Mouse (Mus musculus) limb, embryonic 13.5 days (tissue): ENCODE results near the gene Mapkap1. TPM values are rescaled to one million over a fixed set of nuclear protein-coding genes. Genes with fewer than 3 reads are reported as not detected.

ENCODE experiments used
- ATAC-seq: fragments of 200-750 bp; cut with Nextera tagmentation; 2 replicates; pipeline ENCODE4 v1.8.0; 2017; ENCODE audit warnings: low read depth, moderate number of reproducible peaks, moderate TSS enrichment; ENCODE audit not compliant: low FRiP score
- H3K27ac ChIP-seq: fragments of 300-500 bp; sonication (generic); 2 replicates; pipeline ENCODE4 v1.5.1; 2015; ENCODE audit warnings: inconsistent platforms, mild to moderate bottlenecking, moderate library complexity
- H3K27me3 ChIP-seq: fragments of 300-500 bp; sonication (generic); 2 replicates; pipeline ENCODE4 v1.6.1; 2015; ENCODE audit warnings: mild to moderate bottlenecking, inconsistent platforms
- H3K36me3 ChIP-seq: fragments of 300-500 bp; sonication (generic); 2 replicates; pipeline ENCODE4 v1.6.1; 2015; ENCODE audit warnings: inconsistent platforms, mild to moderate bottlenecking, moderate library complexity
- H3K4me1 ChIP-seq: fragments of 300-500 bp; sonication (generic); 2 replicates; pipeline ENCODE4 v1.6.1; 2015; ENCODE audit warnings: inconsistent platforms
- H3K4me2 ChIP-seq: fragments of 300-500 bp; sonication (generic); replicated peaks from 2 replicates; pipeline ENCODE4 v1.6.1; 2015; ENCODE audit warnings: inconsistent platforms, mild to moderate bottlenecking, moderate library complexity
- H3K4me3 ChIP-seq: fragments of 300-500 bp; sonication (generic); 2 replicates; pipeline ENCODE4 v1.5.1; 2015; ENCODE audit warnings: moderate library complexity, mild to moderate bottlenecking, inconsistent platforms
- H3K9ac ChIP-seq: fragments of 300-500 bp; sonication (generic); 2 replicates; pipeline ENCODE4 v1.6.1; 2015; ENCODE audit warnings: mild to moderate bottlenecking, inconsistent platforms
- H3K9me3 ChIP-seq: fragments of 300-500 bp; sonication (generic); 2 replicates; pipeline ENCODE4 v1.6.1; 2016; ENCODE audit warnings: inconsistent platforms
- WGBS: fragments of 180-500 bp; shearing (Covaris S2); methylation state at CpG from one replicate; pipeline ENCODE4 v1.1.7; 2015; 5-methylcytosine and 5-hydroxymethylcytosine counted together
- polyA plus RNA-seq: library from polyadenylated mRNA; unstranded; fragments of >200 nt; fragmentation: Nextera tagmentation; extraction: Ambion mirVana; gene quantifications from 2 replicates; pipeline ENCODE4 v1.2.1, GENCODE M21; 2015

Gene Mapkap1
- polyA plus RNA-seq, 1 experiment from 2014 or later, result 110 TPM

DNA sequence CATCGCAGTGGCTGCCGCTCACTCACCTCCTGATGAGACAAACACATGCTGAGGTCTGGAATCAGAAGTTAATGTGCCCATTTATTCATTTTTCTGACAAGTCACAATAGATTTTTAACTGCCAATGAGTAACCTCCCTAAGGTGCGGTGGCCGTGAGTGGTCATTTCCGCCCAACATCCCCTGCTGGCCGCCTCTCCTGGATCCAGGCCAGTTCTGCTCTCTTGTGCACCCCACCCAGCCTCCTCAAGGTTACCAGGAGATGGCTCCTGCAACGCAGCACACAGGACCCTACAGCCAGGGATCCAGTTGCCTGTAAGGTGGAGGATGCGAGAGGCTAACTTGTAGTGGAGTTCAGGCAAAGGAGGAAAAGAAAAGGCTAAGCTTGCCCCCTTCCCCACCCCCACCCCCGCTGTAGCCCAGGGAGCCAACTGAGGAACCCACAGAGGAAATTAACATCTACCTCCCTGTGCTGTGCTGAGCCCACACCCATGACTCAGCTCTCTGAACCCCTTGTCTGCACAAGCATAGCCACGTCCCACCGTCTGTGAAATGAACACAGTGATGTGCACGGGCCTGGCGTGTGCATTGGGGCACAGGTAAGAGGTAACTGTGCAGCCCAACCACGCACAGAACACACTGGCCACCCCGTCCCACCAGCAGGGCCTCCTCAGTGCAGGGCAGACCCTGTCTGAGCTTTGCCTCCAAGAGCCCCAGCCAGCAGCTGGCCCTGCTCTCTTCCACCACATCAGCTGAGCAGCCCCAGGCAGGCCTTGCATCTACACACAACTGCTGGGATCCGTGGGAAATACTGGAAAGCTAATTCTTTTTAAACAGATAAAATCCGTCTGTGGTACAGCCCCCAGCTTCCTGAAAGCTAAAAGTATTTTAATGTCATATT, 221.0 kb downstream of the Mapkap1 start:
- 58% methylated on average over 17 of the region's 17 CpGs for WGBS
- H3K4me2 ChIP-seq, result no peak overlapping the region
- no peaks in the 10 kb centered on the region for H3K27me3 ChIP-seq
- peaks cover 34% of the 10 kb centered on the region for H3K4me1 ChIP-seq
- no peak overlapping the region for H3K4me3 ChIP-seq
- H3K27ac ChIP-seq, result peak overlapping the region; percentile 55; the same call in 1 of the 2 replicates
- H3K9ac ChIP-seq, result no peak overlapping the region
- peak; percentile 46; the same call in 1 of the 2 replicates for ATAC-seq
- H3K36me3 ChIP-seq, result peaks cover 31% of the 10 kb centered on the region
- H3K9me3 ChIP-seq, result no peaks in the 10 kb centered on the region

DNA sequence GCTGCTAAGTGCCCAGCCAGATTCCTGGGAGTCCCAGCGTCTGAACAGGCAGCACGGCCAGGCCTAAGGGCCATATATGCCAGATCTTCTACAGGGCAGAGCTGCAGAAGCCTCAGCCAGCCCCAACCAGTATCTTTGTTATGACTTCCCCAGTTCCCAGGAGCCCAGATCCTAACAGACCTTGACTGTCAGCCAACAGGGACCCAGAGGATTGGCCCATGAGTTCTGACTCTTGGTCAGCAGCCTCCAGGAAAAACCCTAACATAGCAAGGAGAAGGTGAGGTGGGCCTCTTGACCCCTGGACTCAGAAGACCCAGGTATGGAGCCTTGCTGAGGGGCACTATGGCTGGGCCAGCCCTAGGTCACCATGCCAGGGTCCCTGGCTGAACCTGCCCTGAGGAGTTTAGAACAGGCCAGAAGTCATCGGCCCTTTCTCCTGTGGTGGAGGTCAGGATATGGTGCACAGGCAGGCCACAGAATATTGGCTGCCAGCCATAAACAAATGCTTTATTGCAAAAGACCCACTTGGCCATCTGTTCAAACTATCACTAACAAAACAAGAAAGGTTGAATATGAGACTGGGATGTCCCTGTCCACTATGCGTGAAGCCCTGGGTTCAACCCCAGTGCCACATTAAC, 222.5 kb downstream of the Mapkap1 start:
- Histone ChIP-seq H3K9ac (no peak overlapping the region), H3K36me3 (peaks cover 19% of the 10 kb centered on the region), H3K9me3 (no peaks in the 10 kb centered on the region), H3K27ac (no peak overlapping the region), H3K4me1 (peaks cover 33% of the 10 kb centered on the region), H3K4me3 (no peak overlapping the region), H3K27me3 (no peaks in the 10 kb centered on the region), H3K4me2 (no peak overlapping the region)
- ATAC-seq, result peak; percentile 21; the same call in 1 of the 2 replicates
- 58% methylated on average over 4 of the region's 4 CpGs for WGBS

DNA sequence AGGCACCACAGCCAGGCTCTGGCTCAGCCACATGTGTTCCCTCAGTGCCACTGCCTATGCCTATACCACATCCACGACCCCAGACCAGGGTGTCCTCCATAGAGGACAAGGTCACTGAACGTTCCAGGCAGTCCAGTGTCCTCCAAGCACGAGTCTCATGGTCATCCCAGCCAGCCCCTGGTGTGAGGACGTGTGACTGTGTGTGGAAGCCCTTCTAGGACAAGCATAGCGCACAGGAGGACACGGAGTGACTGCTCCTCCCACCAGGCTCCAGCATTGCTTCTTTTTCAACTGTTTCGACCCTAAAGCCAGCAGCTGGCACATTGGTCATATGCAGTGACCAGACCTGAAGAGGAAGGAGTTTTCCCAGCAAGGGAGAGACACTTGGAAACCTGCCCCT, 223.2 kb downstream of the Mapkap1 start:
- Histone ChIP-seq H3K9me3 (no peaks in the 10 kb centered on the region), H3K27ac (no peak overlapping the region), H3K36me3 (peaks cover 13% of the 10 kb centered on the region), H3K4me1 (peaks cover 33% of the 10 kb centered on the region), H3K9ac (no peak overlapping the region), H3K4me3 (no peak overlapping the region), H3K27me3 (0 out of 2 replicates have a peak, but pooled peaks cover 2% of the 10 kb centered on the region), H3K4me2 (no peak overlapping the region)
- ATAC-seq, result no peak
- 89% methylated on average over 7 of the region's 7 CpGs for WGBS

DNA sequence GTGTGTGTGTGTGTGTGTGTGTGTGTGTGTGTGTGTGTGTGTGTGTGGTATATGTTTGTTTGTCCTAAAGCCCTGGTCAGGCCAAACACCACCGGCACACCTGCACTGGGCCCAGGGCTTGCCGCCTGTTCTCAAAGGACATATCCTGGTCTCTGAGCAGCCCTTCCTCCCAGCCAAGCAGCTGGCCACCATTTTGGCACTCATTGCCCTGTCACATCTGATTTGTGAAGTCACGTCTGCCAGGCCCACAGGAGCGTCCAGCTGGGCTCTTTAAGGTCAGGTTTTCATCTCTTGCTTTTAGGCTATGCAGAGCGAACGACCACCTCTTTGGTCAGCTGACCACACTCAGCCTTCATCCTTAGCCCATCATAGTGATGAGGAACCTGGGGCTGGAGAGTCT, 223.9 kb downstream of the Mapkap1 start:
- H3K4me3 ChIP-seq, result no peak overlapping the region
- 82% methylated on average over 6 of the region's 6 CpGs for WGBS
- H3K4me2 ChIP-seq, result no peak overlapping the region
- H3K9me3 ChIP-seq, result no peaks in the 10 kb centered on the region
- H3K27ac ChIP-seq, result no peak overlapping the region
- H3K27me3 ChIP-seq, result 0 out of 2 replicates have a peak, but pooled peaks cover 2% of the 10 kb centered on the region
- peaks cover 33% of the 10 kb centered on the region for H3K4me1 ChIP-seq
- no peak overlapping the region for H3K9ac ChIP-seq
- no peak for ATAC-seq
- H3K36me3 ChIP-seq, result peaks cover 6% of the 10 kb centered on the region

DNA sequence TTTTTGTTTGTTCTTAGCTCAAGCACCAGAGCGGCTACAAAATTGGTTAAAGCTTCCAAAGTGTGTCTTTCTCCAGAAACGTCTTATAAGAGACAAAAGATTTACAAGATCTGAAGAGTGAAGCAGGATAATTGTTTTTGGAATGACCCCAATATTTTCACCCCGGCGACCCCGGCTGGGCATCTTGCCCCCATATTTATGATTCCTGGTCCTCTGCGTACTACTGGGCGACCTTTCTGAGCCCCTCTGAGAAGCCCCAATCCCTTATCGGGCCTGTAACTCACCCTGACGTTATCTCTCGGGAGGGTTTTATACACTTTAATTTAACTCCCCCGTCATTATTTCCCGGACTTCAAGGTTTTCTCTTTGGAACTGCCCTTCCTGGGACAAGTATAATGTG, 225.5 kb downstream of the Mapkap1 start:
- Histone ChIP-seq H3K4me2 (no peak overlapping the region), H3K4me1 (peaks cover 30% of the 10 kb centered on the region), H3K9ac (no peak overlapping the region), H3K9me3 (no peaks in the 10 kb centered on the region), H3K27ac (no peak overlapping the region), H3K27me3 (0 out of 2 replicates have a peak, but pooled peaks cover 2% of the 10 kb centered on the region), H3K4me3 (no peak overlapping the region), H3K36me3 (no peaks in the 10 kb centered on the region)
- ATAC-seq, result no peak
- 78% methylated on average over 12 of the region's 12 CpGs for WGBS

DNA sequence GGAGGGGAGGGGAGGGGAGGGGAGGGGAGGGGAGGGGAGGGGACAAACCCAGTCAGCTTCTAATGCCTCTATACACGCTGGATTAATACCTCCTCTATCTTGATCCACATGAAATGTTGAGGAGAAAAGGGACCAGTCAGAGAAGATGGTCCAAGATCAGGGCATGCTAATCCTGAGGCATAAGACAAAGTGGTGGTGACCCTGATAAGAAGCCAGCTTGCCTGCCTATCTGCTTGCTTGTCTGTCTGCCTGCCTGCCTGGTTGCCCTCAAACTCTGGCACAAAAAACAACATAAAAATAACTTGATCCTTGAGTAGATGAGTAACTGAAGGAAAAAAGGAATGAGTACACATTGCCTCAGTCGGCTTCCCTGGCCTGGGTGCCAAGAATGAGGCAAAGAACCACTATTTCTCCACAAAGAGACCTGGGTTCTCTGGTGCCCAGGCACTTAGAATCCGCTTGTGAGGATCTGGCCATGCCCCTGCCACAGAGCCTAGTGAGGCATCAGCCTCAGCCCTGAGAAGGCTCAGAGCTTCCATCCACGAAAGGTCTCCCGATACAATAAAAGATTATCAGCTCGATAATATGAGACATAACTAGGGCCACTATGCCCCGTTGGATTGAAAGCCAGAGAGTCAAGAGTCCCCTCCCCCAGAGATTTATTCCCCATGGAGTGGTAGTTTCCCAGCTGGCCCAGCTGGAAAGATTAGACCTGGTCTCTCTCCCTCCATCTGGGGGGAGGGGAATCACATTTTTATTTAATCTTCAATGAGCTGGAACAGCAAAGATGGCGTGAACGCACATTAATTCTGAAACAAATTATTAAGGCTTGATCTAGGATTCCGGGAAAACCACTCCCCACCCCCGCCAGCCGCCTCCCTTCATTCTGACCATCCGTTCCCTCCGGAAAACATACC, 228.9 kb downstream of the Mapkap1 start:
- H3K4me1 ChIP-seq, result peaks cover 4% of the 10 kb centered on the region
- H3K4me2 ChIP-seq, result no peak overlapping the region
- no peak for ATAC-seq
- 75% methylated on average over 14 of the region's 14 CpGs for WGBS
- H3K9ac ChIP-seq, result no peak overlapping the region
- no peaks in the 10 kb centered on the region for H3K36me3 ChIP-seq
- H3K4me3 ChIP-seq, result no peak overlapping the region
- no peak overlapping the region for H3K27ac ChIP-seq
- H3K27me3 ChIP-seq, result peaks cover 13% of the 10 kb centered on the region; the same call in 1 of the 2 replicates
- H3K9me3 ChIP-seq, result no peaks in the 10 kb centered on the region

DNA sequence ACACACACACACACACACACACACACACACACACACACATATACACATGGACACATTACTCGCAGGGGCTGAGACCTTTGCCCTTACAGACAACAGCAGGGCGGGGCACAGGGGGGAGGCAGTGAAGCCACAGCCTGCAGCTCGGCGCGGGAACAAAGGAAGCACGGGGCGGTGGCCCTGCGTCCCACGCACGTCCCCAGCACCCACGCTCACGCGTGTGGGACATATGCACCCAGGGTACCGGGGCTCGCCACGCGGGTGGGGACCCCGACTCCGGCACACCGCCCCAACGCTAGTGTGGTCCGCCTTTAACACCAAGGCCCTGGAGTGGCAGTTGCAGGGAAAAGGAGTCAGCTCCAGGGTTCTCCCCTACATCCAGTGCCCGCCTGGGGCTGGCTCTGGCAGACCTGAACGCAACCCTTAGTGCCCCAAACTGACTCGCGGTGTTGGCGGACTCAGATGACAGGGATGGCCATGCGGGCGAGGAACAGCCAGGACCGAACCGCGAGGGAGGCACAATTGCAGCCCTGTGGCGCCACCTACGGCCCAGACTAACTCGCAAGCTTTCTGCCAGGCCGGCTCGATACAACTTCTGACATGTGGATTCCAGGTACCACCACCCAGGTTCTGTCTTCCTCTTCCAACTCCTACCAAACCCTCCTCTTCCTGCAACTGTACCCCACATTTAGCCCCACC, 232.5 kb downstream of the Mapkap1 start:
- no peaks in the 10 kb centered on the region for H3K36me3 ChIP-seq
- H3K4me3 ChIP-seq, result peak overlapping the region; percentile 43
- H3K27me3 ChIP-seq, result peaks cover 22% of the 10 kb centered on the region
- ATAC-seq, result no peak
- H3K9ac ChIP-seq, result peak overlapping the region; percentile 63
- H3K27ac ChIP-seq, result no peak overlapping the region
- H3K9me3 ChIP-seq, result no peaks in the 10 kb centered on the region
- 26% methylated on average over 37 of the region's 37 CpGs for WGBS
- peaks cover 4% of the 10 kb centered on the region for H3K4me1 ChIP-seq
- peak overlapping the region; percentile 88 for H3K4me2 ChIP-seq

DNA sequence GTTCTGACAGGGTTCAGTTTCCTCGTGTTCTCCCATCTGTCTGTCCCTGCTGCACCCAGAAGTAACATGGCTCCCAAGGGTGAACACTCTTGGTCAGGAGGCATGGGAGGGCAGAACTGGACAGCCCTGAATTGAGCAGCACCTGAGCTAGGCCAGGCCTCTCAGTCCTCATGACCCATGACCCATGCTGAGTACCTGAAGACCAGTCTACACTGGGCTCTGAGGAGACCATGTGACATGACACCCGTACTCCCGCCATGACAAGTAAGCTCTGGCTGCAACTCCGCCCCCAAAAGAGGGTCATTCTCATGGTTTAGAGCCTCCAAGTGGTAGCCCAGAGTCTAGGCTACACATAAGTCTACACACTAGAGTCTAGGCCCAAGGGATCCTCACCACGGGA, 233.2 kb downstream of the Mapkap1 start:
- no peaks in the 10 kb centered on the region for H3K9me3 ChIP-seq
- peak; percentile 29; the same call in 1 of the 2 replicates for ATAC-seq
- H3K4me1 ChIP-seq, result peaks cover 4% of the 10 kb centered on the region
- WGBS, result 60% methylated on average over 5 of the region's 5 CpGs
- no peaks in the 10 kb centered on the region for H3K36me3 ChIP-seq
- H3K4me3 ChIP-seq, result no peak overlapping the region
- H3K9ac ChIP-seq, result no peak overlapping the region
- no peak overlapping the region for H3K4me2 ChIP-seq
- H3K27ac ChIP-seq, result no peak overlapping the region
- H3K27me3 ChIP-seq, result peaks cover 22% of the 10 kb centered on the region

DNA sequence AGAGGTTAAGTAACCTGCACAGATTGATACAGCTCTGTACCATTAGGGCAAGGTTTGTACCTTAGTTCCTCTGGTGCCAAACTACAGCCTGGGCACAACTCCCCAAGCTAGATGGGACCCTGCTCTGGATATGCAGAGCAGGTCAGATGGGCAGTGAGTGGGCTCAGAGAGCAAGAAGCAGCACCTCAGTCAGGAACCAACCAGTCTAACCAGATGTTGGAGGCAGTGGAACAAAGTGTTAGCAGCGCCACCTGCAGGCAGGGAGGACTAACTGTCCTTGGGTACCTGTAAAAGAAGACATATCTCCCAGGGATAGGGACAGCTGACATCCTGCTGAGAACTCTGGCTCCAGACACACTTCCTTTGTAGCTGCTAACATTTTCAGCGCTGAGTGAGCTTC, 235.8 kb downstream of the Mapkap1 start:
- Histone ChIP-seq H3K36me3 (no peaks in the 10 kb centered on the region), H3K27ac (no peak overlapping the region), H3K27me3 (peaks cover 28% of the 10 kb centered on the region), H3K4me3 (no peak overlapping the region), H3K9ac (no peak overlapping the region), H3K4me1 (peaks cover 14% of the 10 kb centered on the region), H3K4me2 (no peak overlapping the region), H3K9me3 (no peaks in the 10 kb centered on the region)
- 39% methylated on average over 2 of the region's 2 CpGs for WGBS
- ATAC-seq, result no peak

DNA sequence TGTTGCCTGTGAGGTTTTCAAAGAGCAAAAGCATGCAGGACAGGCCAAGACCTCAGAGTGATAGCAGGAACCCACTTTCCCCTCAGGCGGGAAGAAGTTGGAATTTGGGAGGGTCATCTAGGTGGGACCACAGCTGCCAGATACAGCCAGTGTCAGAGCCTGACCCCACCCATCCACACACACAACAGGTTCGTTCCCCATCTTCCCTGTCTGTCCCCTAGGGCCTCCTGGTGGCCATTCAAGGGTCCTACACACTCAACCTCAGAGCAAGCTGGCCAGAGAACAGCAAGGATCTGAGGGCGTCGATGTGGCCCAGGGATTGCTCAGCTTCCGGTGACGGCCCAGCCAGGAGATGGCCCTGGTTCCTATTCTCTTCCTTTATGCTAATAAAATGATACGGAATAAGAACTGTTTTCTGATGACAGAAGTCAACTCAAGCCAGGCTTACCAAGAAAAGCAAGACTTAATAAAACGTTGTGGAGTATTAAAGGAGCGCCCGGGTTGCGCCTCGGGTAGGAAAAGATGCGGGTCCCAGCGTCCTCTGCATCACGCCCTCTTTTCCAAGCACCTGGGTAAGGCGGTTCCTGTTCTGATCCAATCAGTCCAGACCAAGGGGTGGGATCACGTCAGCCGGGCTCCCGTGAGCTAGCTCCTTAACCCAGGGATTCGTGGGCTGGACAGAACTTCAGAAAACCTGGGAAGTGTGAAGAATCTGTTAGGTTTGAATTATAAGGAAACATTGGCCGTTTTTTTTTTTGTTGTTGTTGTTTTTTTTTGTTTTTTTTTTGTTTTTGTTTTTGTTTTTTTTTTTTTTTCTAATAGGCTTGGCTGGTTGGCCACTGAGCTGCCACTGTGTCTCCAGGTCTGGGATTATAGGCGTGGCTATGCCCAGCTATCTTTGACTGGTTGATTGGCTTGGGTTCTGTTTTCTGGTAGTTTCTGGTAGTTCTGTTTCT, 238.3 kb downstream of the Mapkap1 start:
- ATAC-seq, result no peak

More for the DNA sequence above, 238.3 kb downstream of the Mapkap1 start:
- 35% methylated on average over 22 of the region's 22 CpGs for WGBS
- Histone ChIP-seq H3K36me3 (no peaks in the 10 kb centered on the region), H3K9ac (no peak overlapping the region), H3K9me3 (no peaks in the 10 kb centered on the region), H3K4me3 (no peak overlapping the region), H3K4me2 (no peak overlapping the region), H3K27me3 (peaks cover 18% of the 10 kb centered on the region; the same call in 1 of the 2 replicates), H3K4me1 (peaks cover 10% of the 10 kb centered on the region), H3K27ac (no peak overlapping the region)
